Comparison of ENCODE assay signal across 8 mouse cellular contexts in genomic region chr16:10369468-10369934, GRCm38 (mm10). TPM values are rescaled to one million over a fixed set of nuclear protein-coding genes. Genes with fewer than 3 reads are reported as not detected.
A peak's percentile ranks its signal among the peaks of the same experiment; 100 is the strongest.
DNase-seq lines count a peak whose midpoint lies in the region; ATAC-seq and TF ChIP-seq lines count a peak whose summit lies in the region.

No protein-coding gene starts in this region.

- TF ChIP-seq POLR2A in kidney, adult 2 months (IDR thresholded peaks at IDR 0.05; ENCODE audit: low read depth, low read length): no peak

- WGBS in kidney, embryonic 16.5 days: 58% methylated on average over 3 of the region's 3 CpGs
- 77% methylated on average over 3 of the region's 3 CpGs for WGBS in kidney, adult 2 months
- WGBS in forebrain, postnatal 0 days: 44% methylated on average over 3 of the region's 3 CpGs

- H3K4me1 ChIP-seq in kidney, embryonic 16.5 days (ENCODE audit: insufficient read depth, low read length): peaks cover 25% of the 10 kb centered on the region
- H3K4me1 ChIP-seq in kidney, adult 2 months (ENCODE audit: control insufficient read depth, insufficient read depth, low read length): no peaks in the 10 kb centered on the region
- H3K4me1 ChIP-seq in forebrain, postnatal 0 days (ENCODE audit: insufficient read depth): peaks cover 2% of the 10 kb centered on the region

- H3K27ac ChIP-seq in kidney, embryonic 16.5 days (ENCODE audit: low read length): peak overlapping the region; percentile 41; the same call in 1 of the 2 replicates
- no peak overlapping the region for H3K27ac ChIP-seq in kidney, adult 2 months (ENCODE audit: insufficient read depth, low read depth, low read length)
- H3K27ac ChIP-seq in forebrain, postnatal 0 days (ENCODE audit: low read depth, low read length): peak overlapping the region; percentile 69

- peak; percentile 35 for DNase-seq in adrenal gland, adult 2 months
- no peak for DNase-seq in adrenal gland, postnatal 4 days (ENCODE audit: low spot score in 2 of 2)
- no peak for DNase-seq in kidney, adult 2 months
- peak; percentile 41 for DNase-seq in forebrain, postnatal 0 days
- peak; percentile 49 for DNase-seq in lung, postnatal 36 days
- no peak for DNase-seq in spleen, postnatal 4 days (ENCODE audit: low spot score in 2 of 2)
- DNase-seq in B cell, adult 2 months: no peak

- no peaks in the 10 kb centered on the region for H3K9me3 ChIP-seq in kidney, embryonic 16.5 days (ENCODE audit: low read length)
- no peaks in the 10 kb centered on the region for H3K9me3 ChIP-seq in forebrain, postnatal 0 days (ENCODE audit: low read length)

- no peak overlapping the region for H3K4me2 ChIP-seq in kidney, embryonic 16.5 days (replicated peaks; ENCODE audit: low read depth, low read length)
- H3K4me2 ChIP-seq in forebrain, postnatal 0 days (ENCODE audit: low read depth): no peak overlapping the region

- H3K27me3 ChIP-seq in kidney, embryonic 16.5 days (ENCODE audit: insufficient read depth, low read length): no peaks in the 10 kb centered on the region
- H3K27me3 ChIP-seq in kidney, adult 2 months (replicated peaks; ENCODE audit: control insufficient read depth, insufficient read depth, low read length): no peaks in the 10 kb centered on the region
- H3K27me3 ChIP-seq in forebrain, postnatal 0 days (ENCODE audit: insufficient read depth, low read length): no peaks in the 10 kb centered on the region

- peak; percentile 57; the same call in 1 of the 2 replicates for ATAC-seq in kidney, embryonic 16.5 days (ENCODE audit: low FRiP score, low TSS enrichment)
- ATAC-seq in forebrain, postnatal 0 days: peak; percentile 76

- H3K4me3 ChIP-seq in kidney, embryonic 16.5 days (ENCODE audit: low read length): no peak overlapping the region
- no peak overlapping the region for H3K4me3 ChIP-seq in kidney, adult 2 months (ENCODE audit: insufficient read depth, low read depth, low read length)
- no peak overlapping the region for H3K4me3 ChIP-seq in forebrain, postnatal 0 days (ENCODE audit: low read depth, low read length)

- H3K36me3 ChIP-seq in kidney, embryonic 16.5 days (ENCODE audit: insufficient read depth, low read length): no peaks in the 10 kb centered on the region
- H3K36me3 ChIP-seq in kidney, adult 2 months (ENCODE audit: control insufficient read depth, insufficient read depth, low read length): no peaks in the 10 kb centered on the region
- H3K36me3 ChIP-seq in forebrain, postnatal 0 days (ENCODE audit: insufficient read depth): no peaks in the 10 kb centered on the region

- no peak for TF ChIP-seq CTCF in kidney, adult 2 months (conservative IDR thresholded peaks at IDR 0.05; ENCODE audit: insufficient read depth, insufficient read length, low read depth, low read length)
- no peak for TF ChIP-seq CTCF in forebrain, postnatal 0 days (IDR thresholded peaks at IDR 0.05; ENCODE audit: low read depth)

- H3K9ac ChIP-seq in kidney, embryonic 16.5 days (replicated peaks; ENCODE audit: low read length): no peak overlapping the region
- H3K9ac ChIP-seq in forebrain, postnatal 0 days: no peak overlapping the region

RNA-seq across cellular contexts. Expression of gene Tekt5, which starts 25.8 kb away (rescaled TPM):
- not detected for total RNA-seq in adrenal gland, adult 2 months (2021)
- 0.09 TPM in 1 of 2 replicates, not detected in the other for polyA plus RNA-seq in adrenal gland, adult 2 months (2012; rRNA removed)
- total RNA-seq in adrenal gland, postnatal 4 days (2021): under 1 TPM in 1 of 2 experiments, not detected in 1; 0.28 TPM
- 0.70 and 0.87 TPM in 2 replicates for polyA plus RNA-seq in kidney, embryonic 16.5 days (2015; fragmentation: Nextera tagmentation; extraction: Ambion mirVana)
- polyA plus RNA-seq in kidney, adult 2 months (2012; rRNA removed): 0.64 and 0.77 TPM in 2 replicates
- 3.9 and 5.4 TPM in 2 replicates for total RNA-seq in forebrain, postnatal 0 days (2014; rRNA removed)
- polyA plus RNA-seq in forebrain, postnatal 0 days (2015; fragmentation: Nextera tagmentation; extraction: Ambion mirVana): 8.7 and 11.8 TPM in 2 replicates

RNA-seq across cellular contexts. Expression of gene Nubp1, which starts 42.2 kb away (rescaled TPM):
- 10 to 100 TPM; 25.8 to 27.9 TPM for total RNA-seq in adrenal gland, adult 2 months (2021)
- polyA plus RNA-seq in adrenal gland, adult 2 months (2012; rRNA removed): 17.2 and 19.7 TPM in 2 replicates
- 10 to 100 TPM; 22.2 to 23.4 TPM for total RNA-seq in adrenal gland, postnatal 4 days (2021)
- 69.9 and 71.8 TPM in 2 replicates for polyA plus RNA-seq in kidney, embryonic 16.5 days (2015; fragmentation: Nextera tagmentation; extraction: Ambion mirVana)
- polyA plus RNA-seq in kidney, adult 2 months (2012; rRNA removed): 28.1 and 30.5 TPM in 2 replicates
- total RNA-seq in forebrain, postnatal 0 days (2014; rRNA removed): 32.1 and 34.5 TPM in 2 replicates
- 25.7 and 32.2 TPM in 2 replicates for polyA plus RNA-seq in forebrain, postnatal 0 days (2015; fragmentation: Nextera tagmentation; extraction: Ambion mirVana)

RNA-seq across cellular contexts. Expression of gene Emp2, which starts 55.7 kb away (rescaled TPM):
- 1 to 10 TPM; 6.0 to 8.5 TPM for total RNA-seq in adrenal gland, adult 2 months (2021)
- 5.9 and 7.5 TPM in 2 replicates for polyA plus RNA-seq in adrenal gland, adult 2 months (2012; rRNA removed)
- total RNA-seq in adrenal gland, postnatal 4 days (2021): 10 to 100 TPM in 1 of 2 experiments, 1 to 10 TPM in 1; 9.7 to 12.5 TPM
- polyA plus RNA-seq in kidney, embryonic 16.5 days (2015; fragmentation: Nextera tagmentation; extraction: Ambion mirVana): 24.6 and 28.7 TPM in 2 replicates
- polyA plus RNA-seq in kidney, adult 2 months (2012; rRNA removed): 22.3 and 23.3 TPM in 2 replicates
- 11.3 and 12.1 TPM in 2 replicates for total RNA-seq in forebrain, postnatal 0 days (2014; rRNA removed)
- 13.2 and 18.5 TPM in 2 replicates for polyA plus RNA-seq in forebrain, postnatal 0 days (2015; fragmentation: Nextera tagmentation; extraction: Ambion mirVana)

Comparison
In these comparisons a context has a peak if more than half of its experiments do, and no peak if none do; other contexts are left out.
1. DNase-seq: peak in adrenal gland, adult 2 months (single experiment), forebrain, postnatal 0 days (single experiment) and lung, postnatal 36 days (single experiment); none in adrenal gland, postnatal 4 days (0 of 2), kidney, adult 2 months (single experiment), spleen, postnatal 4 days (0 of 2) and B cell, adult 2 months (0 of 2).